ENCODE assay signal across 2 mouse cellular contexts in the genomic region with DNA sequence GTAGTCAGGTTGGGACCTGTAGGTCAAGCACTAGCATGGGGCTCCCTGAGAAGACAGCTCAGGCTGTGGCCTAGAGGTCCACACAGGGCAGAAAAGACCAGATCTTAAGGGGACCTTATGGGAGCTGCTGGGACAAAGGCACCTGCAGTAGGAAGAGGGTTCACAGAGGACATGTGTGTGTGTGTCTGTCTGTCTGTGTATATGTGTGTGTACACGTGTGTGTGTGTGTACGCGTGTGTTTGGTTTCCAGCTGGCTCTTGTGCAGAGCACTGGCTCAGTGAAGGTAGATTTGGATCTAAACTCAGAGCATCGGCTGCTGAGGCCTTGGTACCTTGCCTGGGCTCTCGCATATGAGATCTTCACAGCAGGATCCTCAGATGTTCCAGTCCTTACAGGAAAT.
TF ChIP-seq lines count a peak whose summit lies in the region.

No protein-coding gene starts in this region.

TF ChIP-seq in CH12.LX, 34 proteins besides CTCF, POLR2A, EP300 and RAD21:
- TF ChIP-seq BHLHE40 (IDR thresholded peaks at IDR 0.05; ENCODE audit: low read depth, low read length) (no peak), POLR2AphosphoS2 (IDR thresholded peaks at IDR 0.05; ENCODE audit: low read depth, low read length) (0 out of 2 replicates have a peak, but pooled peaks have one; percentile 30), KAT2A (IDR thresholded peaks at IDR 0.05; ENCODE audit: insufficient replicate concordance, low read length) (no peak), MAX (IDR thresholded peaks at IDR 0.05; ENCODE audit: low read length) (no peak)

TF ChIP-seq in myocyte, 11 proteins besides CTCF, POLR2A, EP300 and RAD21:
- TF ChIP-seq MAX (IDR thresholded peaks at IDR 0.05; ENCODE audit: low read depth) (no peak), POLR2AphosphoS2 (IDR thresholded peaks at IDR 0.05; ENCODE audit: insufficient read length, low read depth) (peak; percentile 74), SRF (IDR thresholded peaks at IDR 0.05; ENCODE audit: control insufficient read depth, insufficient read length, low read depth) (no peak)
